Mouse (Mus musculus): Measurements from ENCODE around the gene Spag7.

- no peak for TF ChIP-seq POLR2A (IDR thresholded peaks at IDR 0.05; ENCODE audit: insufficient read depth, low read depth, low read length)
- TF ChIP-seq CTCF (IDR thresholded peaks at IDR 0.05; ENCODE audit: insufficient read depth, low read depth, low read length) = no peak
These were observed 11.2 kb downstream of the Spag7 start for GRCm38 (mm10) chr11:70657991-70658390.
